Mouse (Mus musculus): ENCODE data around the gene Tnrc6b.

GRCm38 (mm10) chr15:80941468-80942040, 230.4 kb downstream of the Tnrc6b start:
- TF ChIP-seq E2F4 (IDR thresholded peaks at IDR 0.05; ENCODE audit: insufficient read depth) = no peak
- no peak for TF ChIP-seq POLR2A (IDR thresholded peaks at IDR 0.05; ENCODE audit: insufficient read length, low read depth)
- TF ChIP-seq USF1 (IDR thresholded peaks at IDR 0.05; ENCODE audit: low read depth) = no peak
